Mouse (Mus musculus) C2C12 (cell line): ENCODE results near the gene Dhtkd1.

Source experiments
- CTCF ChIP-seq: IDR thresholded peaks from one replicate; pipeline ENCODE4 v1.5.1; 2011; ENCODE audit not compliant: control insufficient read depth, insufficient read depth, insufficient read length
- MAX ChIP-seq: IDR thresholded peaks from one replicate; pipeline ENCODE4 v1.6.1; 2011; ENCODE audit warnings: mild to moderate bottlenecking, control low read depth
- MYOD1 ChIP-seq: IDR thresholded peaks from one replicate; pipeline ENCODE4 v1.6.1; 2011; ENCODE audit warnings: low read depth; ENCODE audit not compliant: control insufficient read depth, insufficient read length

DNA sequence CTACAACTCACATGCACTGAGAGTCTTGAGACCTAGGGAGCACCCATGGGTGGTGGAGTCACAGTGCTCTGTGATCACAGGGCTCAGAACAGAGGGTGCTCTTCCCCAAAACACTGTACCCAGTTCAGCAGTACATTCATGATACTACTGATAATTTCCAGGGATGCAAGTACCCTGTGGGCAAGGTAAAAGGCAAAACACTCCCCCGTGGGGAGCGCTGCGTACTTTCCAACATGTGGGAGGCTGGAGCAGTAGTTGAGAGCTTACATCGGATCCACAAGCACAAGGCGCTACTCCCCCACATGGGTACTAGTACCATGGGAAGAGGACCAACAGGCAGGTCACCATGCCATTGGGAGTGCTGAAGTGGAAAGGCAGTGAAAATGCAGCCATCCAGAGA is 15.1 kb downstream of the Dhtkd1 start:
- no peak for TF ChIP-seq CTCF
- TF ChIP-seq MYOD1, result no peak
- no peak for TF ChIP-seq MAX
